In genomic region chr1:105178773-105179172, GRCm38 (mm10) we compare ENCODE assay signal across 8 mouse cellular contexts.
DNase-seq lines count a peak whose midpoint lies in the region; ATAC-seq lines count a peak whose summit lies in the region.

No protein-coding gene starts in this region.

- peak; percentile 49; the same call in 1 of the 2 replicates for ATAC-seq in hindbrain, embryonic 11.5 days (ENCODE audit: low FRiP score)
- ATAC-seq in neural tube, embryonic 15.5 days (ENCODE audit: low FRiP score), result peak; percentile 65

- H3K4me2 ChIP-seq in hindbrain, embryonic 11.5 days (replicated peaks; ENCODE audit: low read depth, low read length), result no peak overlapping the region
- no peak overlapping the region for H3K4me2 ChIP-seq in neural tube, embryonic 15.5 days

- no peak overlapping the region for H3K9ac ChIP-seq in hindbrain, embryonic 11.5 days (ENCODE audit: low read depth, low read length)
- no peak overlapping the region for H3K9ac ChIP-seq in neural tube, embryonic 15.5 days (replicated peaks)

- 63% methylated on average over 6 of the region's 6 CpGs for WGBS in heart, embryonic 10.5 days
- WGBS in hindbrain, embryonic 11.5 days, result 31% methylated on average over 6 of the region's 6 CpGs
- WGBS in neural tube, embryonic 15.5 days, result 16% methylated on average over 6 of the region's 6 CpGs

- intact Hi-C loops in heart, postnatal 25 days (cut with DNase I), result no loop called here

- peak overlapping the region; percentile 47; the same call in 1 of the 2 replicates for H3K27ac ChIP-seq in heart, embryonic 10.5 days
- no peak overlapping the region for H3K27ac ChIP-seq in hindbrain, embryonic 11.5 days (ENCODE audit: low read depth, low read length)
- peak overlapping the region; percentile 34 for H3K27ac ChIP-seq in neural tube, embryonic 15.5 days (replicated peaks)

- no peak overlapping the region for H3K4me3 ChIP-seq in heart, embryonic 10.5 days
- H3K4me3 ChIP-seq in hindbrain, embryonic 11.5 days (ENCODE audit: low read depth, low read length), result no peak overlapping the region
- H3K4me3 ChIP-seq in neural tube, embryonic 15.5 days (replicated peaks), result no peak overlapping the region

- no peaks in the 10 kb centered on the region for H3K36me3 ChIP-seq in heart, embryonic 10.5 days
- no peaks in the 10 kb centered on the region for H3K36me3 ChIP-seq in hindbrain, embryonic 11.5 days (ENCODE audit: control insufficient read depth, insufficient read depth, low read length)
- no peaks in the 10 kb centered on the region for H3K36me3 ChIP-seq in neural tube, embryonic 15.5 days

- peaks cover 17% of the 10 kb centered on the region for H3K4me1 ChIP-seq in heart, embryonic 10.5 days
- no peaks in the 10 kb centered on the region for H3K4me1 ChIP-seq in hindbrain, embryonic 11.5 days (replicated peaks; ENCODE audit: control insufficient read depth, insufficient read depth, low read length)
- H3K4me1 ChIP-seq in neural tube, embryonic 15.5 days, result peaks cover 13% of the 10 kb centered on the region

- no peak for DNase-seq in heart, embryonic 10.5 days (ENCODE audit: low spot score)
- no peak for DNase-seq in heart, postnatal 25 days (ENCODE audit: low spot score)
- DNase-seq in hindbrain, embryonic 11.5 days (ENCODE audit: low spot score), result peak; percentile 21
- DNase-seq in kidney, postnatal 25 days, result peak; percentile 27 to 36
- no peak for DNase-seq in testis, postnatal 10 days (ENCODE audit: low spot score)
- DNase-seq in urinary bladder, adult 18-20 months (ENCODE audit: low spot score in 2 of 2), result no peak
- no peak for DNase-seq in ovary, postnatal 14 days (ENCODE audit: low spot score)

- H3K9me3 ChIP-seq in heart, embryonic 10.5 days, result no peaks in the 10 kb centered on the region
- H3K9me3 ChIP-seq in hindbrain, embryonic 11.5 days (ENCODE audit: control insufficient read depth, low read length), result no peaks in the 10 kb centered on the region
- H3K9me3 ChIP-seq in neural tube, embryonic 15.5 days (replicated peaks), result no peaks in the 10 kb centered on the region

- H3K27me3 ChIP-seq in heart, embryonic 10.5 days (ENCODE audit: insufficient read depth, poor library complexity, severe bottlenecking), result no peaks in the 10 kb centered on the region
- no peaks in the 10 kb centered on the region for H3K27me3 ChIP-seq in hindbrain, embryonic 11.5 days (ENCODE audit: control insufficient read depth, insufficient read depth, low read length)
- H3K27me3 ChIP-seq in neural tube, embryonic 15.5 days (replicated peaks), result no peaks in the 10 kb centered on the region

Comparison
In these comparisons a context has a peak if more than half of its experiments do, and no peak if none do; other contexts are left out.
1. DNase-seq: peak in hindbrain, embryonic 11.5 days (single experiment) and kidney, postnatal 25 days (2 of 2); none in heart, embryonic 10.5 days (single experiment), heart, postnatal 25 days (single experiment), testis, postnatal 10 days (single experiment), urinary bladder, adult 18-20 months (0 of 2) and ovary, postnatal 14 days (single experiment).